ENCODE assay signal across 12 mouse cellular contexts in the genomic region with DNA sequence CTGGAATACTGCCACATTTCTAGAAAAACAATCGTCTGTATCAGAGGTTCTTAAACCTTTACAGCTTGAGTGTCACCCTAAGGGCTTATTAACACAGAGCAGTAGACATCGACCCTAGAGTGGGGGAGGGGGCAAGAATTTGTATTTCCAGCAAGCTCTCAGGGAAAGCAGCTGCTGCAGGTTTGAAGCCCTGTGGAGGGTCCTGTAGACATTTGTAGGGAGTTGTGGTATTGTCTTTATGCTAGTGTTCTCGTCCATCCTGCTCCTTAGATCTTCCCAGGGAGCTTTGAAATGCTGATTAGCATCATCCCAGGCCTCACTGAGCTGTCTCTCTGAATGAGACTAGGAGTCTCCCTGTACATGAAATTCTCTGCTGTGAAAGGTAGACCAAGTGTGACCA.
"Had no signal": no experiment of that assay in that cellular context is flagged by ENCODE, and none has a peak within 500 bp of the region (broad histone marks: within the 10 kb centered on the region; RNA-seq: fewer than 3 reads in every experiment).

No protein-coding gene starts in this region.

- DNase-seq: liver, postnatal 0 days; lung, adult 2 months; lung, postnatal 14 days; lung, postnatal 36 days; retina, postnatal 1 day; right cerebral cortex, adult 18-20 months; right cerebral cortex, postnatal 25 days; right cerebral cortex, postnatal 4 days; spleen, adult 18-20 months; thymus, adult 18-20 months; thymus, postnatal 14 days; thymus, postnatal 36 days had no signal
